ENCODE assay signal across 15 mouse cellular contexts in the genomic region with DNA sequence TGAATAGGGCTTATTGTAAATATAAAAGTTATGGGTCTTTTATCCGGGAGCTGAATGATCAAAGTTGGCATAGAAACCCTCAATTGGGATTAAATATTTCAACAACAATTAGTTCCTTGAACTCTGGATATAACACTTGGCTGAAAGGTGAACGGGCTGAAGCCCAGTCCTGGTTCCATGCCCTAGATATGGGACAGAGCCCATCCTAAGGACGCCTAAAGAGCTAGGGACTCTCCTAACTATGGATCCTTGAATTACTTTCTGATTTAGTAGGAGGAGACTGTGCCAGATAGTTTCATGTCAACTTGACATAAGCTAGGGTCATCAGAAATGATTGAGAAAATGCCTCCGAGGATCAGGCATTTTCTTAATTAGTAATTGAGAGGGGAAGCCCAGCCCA.
DNase-seq lines count a peak whose midpoint lies in the region; ATAC-seq lines count a peak whose summit lies in the region.
"Had no signal": no experiment of that assay in that cellular context is flagged by ENCODE, and none has a peak within 500 bp of the region (broad histone marks: within the 10 kb centered on the region; RNA-seq: fewer than 3 reads in every experiment).

No protein-coding gene starts in this region.

- H3K36me3 ChIP-seq in embryonic facial prominence, embryonic 12.5 days = no peaks in the 10 kb centered on the region
- no peaks in the 10 kb centered on the region for H3K36me3 ChIP-seq in embryonic facial prominence, embryonic 10.5 days (replicated peaks)
- H3K36me3 ChIP-seq in heart, embryonic 15.5 days = no peaks in the 10 kb centered on the region
- no peaks in the 10 kb centered on the region for H3K36me3 ChIP-seq in lung, embryonic 15.5 days
- H3K36me3 ChIP-seq: embryonic facial prominence, embryonic 13.5 days; hindbrain, embryonic 15.5 days; midbrain, embryonic 10.5 days had no signal

- no peak for ATAC-seq in embryonic facial prominence, embryonic 12.5 days (ENCODE audit: insufficient number of reproducible peaks, insufficient read depth, low FRiP score, low TSS enrichment)
- no peak for ATAC-seq in heart, embryonic 15.5 days (replicated peaks; ENCODE audit: insufficient number of reproducible peaks, insufficient read depth, low FRiP score, low read depth)
- no peak; the same call in 1 of the 2 replicates for ATAC-seq in lung, embryonic 15.5 days (ENCODE audit: borderline replicate concordance, extremely low read depth, low FRiP score, low TSS enrichment)
- ATAC-seq: activated CD4-positive, CD25-positive, alpha-beta regulatory T cell, adult 4 months; midbrain, embryonic 16.5 days had no signal

- no peak overlapping the region for H3K4me3 ChIP-seq in embryonic facial prominence, embryonic 12.5 days
- H3K4me3 ChIP-seq in embryonic facial prominence, embryonic 10.5 days = no peak overlapping the region
- no peak overlapping the region for H3K4me3 ChIP-seq in heart, embryonic 15.5 days
- no peak overlapping the region for H3K4me3 ChIP-seq in lung, embryonic 15.5 days
- H3K4me3 ChIP-seq: embryonic facial prominence, embryonic 13.5 days; gastrocnemius, adult 2 months; hindbrain, embryonic 15.5 days; midbrain, embryonic 10.5 days; myocyte had no signal

- no peak overlapping the region for H3K9ac ChIP-seq in embryonic facial prominence, embryonic 12.5 days
- H3K9ac ChIP-seq in heart, embryonic 15.5 days = no peak overlapping the region
- H3K9ac ChIP-seq in lung, embryonic 15.5 days = no peak overlapping the region
- H3K9ac ChIP-seq: embryonic facial prominence, embryonic 13.5 days; hindbrain, embryonic 15.5 days had no signal

- peaks cover 16% of the 10 kb centered on the region; the same call in 1 of the 2 replicates for H3K4me1 ChIP-seq in embryonic facial prominence, embryonic 12.5 days
- H3K4me1 ChIP-seq in embryonic facial prominence, embryonic 10.5 days = peaks cover 15% of the 10 kb centered on the region
- H3K4me1 ChIP-seq in heart, embryonic 15.5 days (replicated peaks) = peaks cover 19% of the 10 kb centered on the region
- peaks cover 29% of the 10 kb centered on the region for H3K4me1 ChIP-seq in lung, embryonic 15.5 days

- WGBS in embryonic facial prominence, embryonic 12.5 days = 74% methylated on average over 4 of the region's 4 CpGs
- WGBS in embryonic facial prominence, embryonic 10.5 days = 82% methylated on average over 4 of the region's 4 CpGs
- WGBS in heart, embryonic 15.5 days = 69% methylated on average over 4 of the region's 4 CpGs
- 67% methylated on average over 4 of the region's 4 CpGs for WGBS in lung, embryonic 15.5 days

- no peaks in the 10 kb centered on the region for H3K27me3 ChIP-seq in embryonic facial prominence, embryonic 12.5 days
- H3K27me3 ChIP-seq in embryonic facial prominence, embryonic 10.5 days (replicated peaks; ENCODE audit: low read depth, poor library complexity, severe bottlenecking) = no peaks in the 10 kb centered on the region
- no peaks in the 10 kb centered on the region for H3K27me3 ChIP-seq in heart, embryonic 15.5 days
- H3K27me3 ChIP-seq in lung, embryonic 15.5 days = no peaks in the 10 kb centered on the region
- H3K27me3 ChIP-seq: embryonic facial prominence, embryonic 13.5 days; hindbrain, embryonic 15.5 days had no signal

- no peak overlapping the region for H3K4me2 ChIP-seq in embryonic facial prominence, embryonic 12.5 days (replicated peaks)
- no peak overlapping the region for H3K4me2 ChIP-seq in heart, embryonic 15.5 days
- no peak overlapping the region; the same call in 1 of the 2 replicates for H3K4me2 ChIP-seq in lung, embryonic 15.5 days
- H3K4me2 ChIP-seq: embryonic facial prominence, embryonic 13.5 days; hindbrain, embryonic 15.5 days had no signal

- H3K9me3 ChIP-seq in embryonic facial prominence, embryonic 12.5 days = no peaks in the 10 kb centered on the region
- no peaks in the 10 kb centered on the region for H3K9me3 ChIP-seq in embryonic facial prominence, embryonic 10.5 days
- no peaks in the 10 kb centered on the region for H3K9me3 ChIP-seq in heart, embryonic 15.5 days (replicated peaks)
- H3K9me3 ChIP-seq in lung, embryonic 15.5 days = no peaks in the 10 kb centered on the region
- H3K9me3 ChIP-seq: embryonic facial prominence, embryonic 13.5 days; hindbrain, embryonic 15.5 days; midbrain, embryonic 10.5 days had no signal

- DNase-seq in embryonic facial prominence, embryonic 10.5 days (ENCODE audit: low spot score) = no peak
- no peak for DNase-seq in heart, postnatal 36 days
- DNase-seq in lung, postnatal 14 days = no peak
- DNase-seq in gonadal fat pad, adult 2 months (ENCODE audit: low read depth) = peak; percentile 74
- no peak for DNase-seq in cerebellum, adult 11-12 months

- intact Hi-C loops in heart, postnatal 36 days (cut with DNase I) = no loop called here

- peak overlapping the region; percentile 47; the same call in 1 of the 2 replicates for H3K27ac ChIP-seq in embryonic facial prominence, embryonic 12.5 days
- H3K27ac ChIP-seq in embryonic facial prominence, embryonic 10.5 days (replicated peaks) = no peak overlapping the region
- peak overlapping the region; percentile 66 for H3K27ac ChIP-seq in heart, embryonic 15.5 days
- H3K27ac ChIP-seq in lung, embryonic 15.5 days = peak overlapping the region; percentile 88
- H3K27ac ChIP-seq: embryonic facial prominence, embryonic 13.5 days; gastrocnemius, adult 2 months; hindbrain, embryonic 15.5 days; midbrain, embryonic 10.5 days had no signal
